Comparison of ENCODE assay signal across 8 mouse cellular contexts in the genomic region with DNA sequence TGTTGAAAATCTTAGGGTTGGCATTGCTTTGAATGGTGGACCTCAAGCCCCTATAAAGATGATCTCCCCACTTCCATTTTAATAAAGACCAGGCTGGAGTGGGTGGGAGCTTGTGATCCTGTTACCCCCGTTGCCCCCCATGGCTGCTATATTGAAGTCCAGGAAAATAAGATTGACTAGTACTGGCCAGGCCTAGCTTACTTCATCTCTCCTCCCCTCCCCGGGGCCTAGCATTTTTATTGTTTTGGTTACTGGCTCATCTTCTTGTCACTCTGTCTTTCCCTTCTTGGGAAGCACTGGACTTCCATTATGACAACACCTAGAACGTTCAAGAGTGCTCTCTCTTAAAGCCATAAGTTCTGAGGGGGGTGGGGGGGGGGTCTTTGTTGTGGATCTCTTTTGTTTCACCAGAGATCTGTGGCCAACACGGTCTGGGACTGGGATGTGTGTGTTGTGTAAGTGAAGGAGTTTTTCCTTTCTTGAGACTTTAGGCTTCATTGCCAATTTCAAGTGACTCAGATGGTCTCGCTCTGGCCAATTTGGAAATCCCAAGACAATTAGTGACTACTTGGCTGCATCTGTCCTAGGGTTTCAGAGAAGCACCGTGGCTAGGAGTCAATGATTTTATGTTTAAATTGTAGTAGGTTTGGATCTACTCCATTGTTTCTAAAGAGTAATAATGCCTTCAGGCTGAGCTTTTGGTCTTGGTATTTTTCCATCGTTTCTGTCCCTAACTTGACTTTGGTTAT. TPM values are rescaled to one million over a fixed set of nuclear protein-coding genes. Genes with fewer than 3 reads are reported as not detected.
DNase-seq lines count a peak whose midpoint lies in the region; ATAC-seq and TF ChIP-seq lines count a peak whose summit lies in the region.

No protein-coding gene starts in this region.

- H3K4me1 ChIP-seq in hindbrain, embryonic 12.5 days, result peaks cover 25% of the 10 kb centered on the region
- peaks cover 14% of the 10 kb centered on the region for H3K4me1 ChIP-seq in liver, embryonic 16.5 days (ENCODE audit: control insufficient read depth, low read depth, low read length)

- peak overlapping the region; percentile 98 for H3K9ac ChIP-seq in hindbrain, embryonic 12.5 days
- peak overlapping the region; percentile 88 for H3K9ac ChIP-seq in liver, embryonic 16.5 days (ENCODE audit: low read depth, low read length)

- no peaks in the 10 kb centered on the region for H3K27me3 ChIP-seq in Patski
- H3K27me3 ChIP-seq in hindbrain, embryonic 12.5 days, result no peaks in the 10 kb centered on the region
- H3K27me3 ChIP-seq in liver, embryonic 16.5 days (ENCODE audit: control insufficient read depth, insufficient read depth, low read depth, low read length), result no peaks in the 10 kb centered on the region

- no peaks in the 10 kb centered on the region for H3K9me3 ChIP-seq in hindbrain, embryonic 12.5 days (replicated peaks)
- no peaks in the 10 kb centered on the region for H3K9me3 ChIP-seq in liver, embryonic 16.5 days (replicated peaks; ENCODE audit: control insufficient read depth, low read length)

- POLR2A ChIA-PET in Patski (lab: Charles Lee), result interaction anchor here (1.3 to 1.4 kb wide), 2 partner anchors 12 to 65 kb away, joined by 3 read pairs; no protein-coding TSS in a partner anchor

- peak overlapping the region; percentile 97 for H3K27ac ChIP-seq in hindbrain, embryonic 12.5 days
- H3K27ac ChIP-seq in liver, embryonic 16.5 days (ENCODE audit: low read length), result peak overlapping the region; percentile 86

- in situ Hi-C loops in Patski (cut with MboI; ENCODE audit: low pct_unique_long_range_greater_than_20kb), result loop anchor here (10.0 kb wide), 1 partner anchor 785 kb away; no protein-coding TSS in a partner anchor

- no peak for TF ChIP-seq CTCF in Patski (IDR thresholded peaks at IDR 0.05)

- DNase-seq in heart, adult 11 months, result peak; percentile 96
- DNase-seq in heart, postnatal 25 days (ENCODE audit: low spot score), result no peak
- DNase-seq in Patski (ENCODE audit: low read depth, low spot score), result peak; percentile 54
- peak; percentile 79 for DNase-seq in fat pad, adult 2 months (ENCODE audit: extremely low read depth, low read depth, low spot score)
- peak; percentile 38 for DNase-seq in retina, embryonic 14.5 days (ENCODE audit: low spot score)
- no peak for DNase-seq in layer of hippocampus, adult 9-10 months (ENCODE audit: low spot score)

- peak; percentile 17 for ATAC-seq in Patski
- peak; percentile 26 for ATAC-seq in hindbrain, embryonic 12.5 days (ENCODE audit: low FRiP score)
- ATAC-seq in liver, embryonic 16.5 days (ENCODE audit: low read depth), result no peak

- intact Hi-C loops in heart, postnatal 25 days (cut with DNase I), result no loop called here

- H3K4me3 ChIP-seq in hindbrain, embryonic 12.5 days, result peak overlapping the region; percentile 93
- H3K4me3 ChIP-seq in liver, embryonic 16.5 days (ENCODE audit: low read depth, low read length), result peak overlapping the region; percentile 79

- H3K4me2 ChIP-seq in hindbrain, embryonic 12.5 days (replicated peaks), result peak overlapping the region; percentile 71
- peak overlapping the region; percentile 61 for H3K4me2 ChIP-seq in liver, embryonic 16.5 days (ENCODE audit: low read depth, low read length)

- 29% methylated on average over 7 of the region's 7 CpGs for WGBS in hindbrain, embryonic 12.5 days
- 31% methylated on average over 7 of the region's 7 CpGs for WGBS in liver, embryonic 16.5 days (ENCODE audit: insufficient replicate concordance)

- H3K36me3 ChIP-seq in hindbrain, embryonic 12.5 days, result no peaks in the 10 kb centered on the region
- no peaks in the 10 kb centered on the region for H3K36me3 ChIP-seq in liver, embryonic 16.5 days (ENCODE audit: control insufficient read depth, insufficient read depth)

- CTCF ChIA-PET in Patski (lab: Charles Lee), result interaction anchor here (0.7 to 1.4 kb wide), 4 partner anchors 10 to 1048 kb away, joined by 3 read pairs; no protein-coding TSS in a partner anchor

RNA-seq across cellular contexts. Expression of gene Ccdc50, which starts 1.0 kb away (rescaled TPM):
- 10 to 100 TPM; 40.5 to 42.3 TPM for total RNA-seq in heart, postnatal 25 days (2021)
- polyA plus RNA-seq in Patski (2021), result 120 TPM
- polyA plus RNA-seq in hindbrain, embryonic 12.5 days (2016; fragmentation: Nextera tagmentation; extraction: Ambion mirVana), result 66.4 and 71.6 TPM in 2 replicates
- polyA plus RNA-seq in liver, embryonic 16.5 days (2015; fragmentation: Nextera tagmentation; extraction: Ambion mirVana), result 13.1 and 13.4 TPM in 2 replicates

RNA-seq across cellular contexts. Expression of gene Uts2b, which starts 19.7 kb away (rescaled TPM):
- total RNA-seq in heart, postnatal 25 days (2021), result under 1 TPM; 0.62 to 0.75 TPM
- polyA plus RNA-seq in Patski (2021), result not detected
- polyA plus RNA-seq in hindbrain, embryonic 12.5 days (2016; fragmentation: Nextera tagmentation; extraction: Ambion mirVana), result 1.8 and 2.2 TPM in 2 replicates
- not detected in 2 replicates for polyA plus RNA-seq in liver, embryonic 16.5 days (2015; fragmentation: Nextera tagmentation; extraction: Ambion mirVana)

Comparison
In these comparisons a context has a peak if more than half of its experiments do, and no peak if none do; other contexts are left out.
1. DNase-seq: peak in heart, adult 11 months (single experiment), Patski (single experiment), fat pad, adult 2 months (single experiment) and retina, embryonic 14.5 days (single experiment); none in heart, postnatal 25 days (single experiment) and layer of hippocampus, adult 9-10 months (single experiment).